Mouse (Mus musculus): ENCODE data around the gene Ptpn5.

Ptpn5 gene

GRCm38 (mm10) chr7:47133331-47133730, at the start of gene Ptpn5:
Ptpn5 (minus strand) TSS chr7:47133684.
- no peak for DNase-seq (ENCODE audit: low spot score in 2 of 2)

DNA sequence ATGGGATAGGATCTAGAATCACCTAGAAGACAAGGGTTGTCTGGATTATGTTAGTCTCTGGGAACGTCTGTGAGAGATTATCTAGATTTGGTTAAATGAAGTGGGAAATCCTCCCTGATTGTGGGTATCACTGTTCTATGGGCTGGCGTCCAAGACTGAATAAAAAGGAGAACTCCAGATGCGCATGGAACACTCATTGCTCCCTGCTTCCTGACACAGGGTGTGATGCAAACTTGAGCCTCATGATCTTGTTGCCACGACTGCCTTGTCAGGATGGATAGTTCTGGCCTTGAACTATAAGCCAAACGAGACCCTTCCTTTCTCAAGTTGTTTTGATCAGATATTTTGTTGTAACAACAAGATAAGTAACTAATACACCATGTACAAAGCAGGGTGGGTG, 37.3 kb upstream of the Ptpn5 start:
- DNase-seq (ENCODE audit: low spot score in 2 of 2) = no peak

- DNase-seq (ENCODE audit: low spot score in 2 of 2) = no peak
Measured at GRCm38 (mm10) chr7:47165028-47165427, 31.5 kb upstream of the Ptpn5 start.

GRCm38 (mm10) chr7:47163203-47163602, 29.7 kb upstream of the Ptpn5 start:
- no peak for DNase-seq (ENCODE audit: low spot score in 2 of 2)

DNA sequence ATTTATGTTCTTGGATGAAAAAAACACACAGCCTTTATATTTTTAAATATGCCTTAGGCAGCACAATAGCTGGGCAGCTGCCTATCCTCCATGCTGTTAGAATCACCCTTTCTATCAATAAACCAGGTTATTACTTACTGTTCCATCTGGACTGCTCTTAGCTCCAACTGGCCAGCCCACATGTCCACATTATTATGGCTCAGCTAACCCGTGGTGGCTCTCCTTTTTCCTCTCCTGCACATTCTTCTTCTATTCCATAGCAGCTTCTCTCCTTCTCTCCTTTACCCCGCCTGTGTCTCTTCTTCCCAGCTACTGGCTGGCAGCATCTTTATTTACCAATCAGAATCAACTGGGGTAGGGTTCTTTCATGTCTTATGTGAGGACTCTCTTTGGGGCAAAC, 25.0 kb upstream of the Ptpn5 start:
- DNase-seq (ENCODE audit: low spot score in 2 of 2) = no peak

DNA sequence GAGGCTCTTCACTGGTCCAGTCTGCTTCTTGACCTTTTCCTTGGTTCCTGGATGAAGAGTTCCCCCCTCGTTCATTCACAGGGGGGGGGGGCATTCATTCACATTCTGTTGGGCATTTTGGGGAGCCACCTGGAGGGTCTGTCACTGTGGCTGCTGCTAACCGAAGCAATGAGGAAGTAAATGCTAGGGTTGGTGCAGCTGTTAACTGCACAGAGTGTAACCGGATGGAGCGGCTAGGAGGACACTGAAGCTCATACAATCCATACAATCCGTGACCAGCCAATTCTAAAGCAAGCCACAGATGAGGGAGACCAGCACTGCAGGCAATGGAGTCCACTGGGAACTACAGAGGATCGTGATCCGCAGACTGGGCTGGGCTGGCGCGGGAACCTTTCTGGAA, 24.3 kb upstream of the Ptpn5 start:
- no peak for DNase-seq (ENCODE audit: low spot score in 2 of 2)

- DNase-seq (ENCODE audit: low spot score in 2 of 2) = no peak
Measured at GRCm38 (mm10) chr7:47155849-47156248, 22.4 kb upstream of the Ptpn5 start.

DNA sequence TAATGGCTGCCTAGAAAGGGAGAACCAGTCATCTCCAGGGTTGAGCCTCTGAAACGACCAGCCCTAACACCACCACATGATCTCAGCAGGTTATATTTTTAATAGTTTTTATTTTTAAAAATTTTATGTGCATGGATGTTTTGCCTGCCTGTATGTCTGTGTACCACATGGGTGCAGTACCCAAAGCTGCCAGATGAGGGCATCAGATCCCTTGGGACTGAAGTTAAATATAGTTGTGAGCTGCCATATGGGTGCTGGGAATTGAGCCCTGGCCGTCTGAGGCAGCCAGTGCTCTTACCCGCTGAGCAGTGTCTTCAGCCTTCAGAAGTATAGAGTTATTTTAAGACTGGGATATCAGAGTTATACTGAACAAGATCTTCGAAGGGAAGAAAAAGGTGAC, 21.9 kb upstream of the Ptpn5 start:
- DNase-seq (ENCODE audit: low spot score in 2 of 2) = no peak

DNA sequence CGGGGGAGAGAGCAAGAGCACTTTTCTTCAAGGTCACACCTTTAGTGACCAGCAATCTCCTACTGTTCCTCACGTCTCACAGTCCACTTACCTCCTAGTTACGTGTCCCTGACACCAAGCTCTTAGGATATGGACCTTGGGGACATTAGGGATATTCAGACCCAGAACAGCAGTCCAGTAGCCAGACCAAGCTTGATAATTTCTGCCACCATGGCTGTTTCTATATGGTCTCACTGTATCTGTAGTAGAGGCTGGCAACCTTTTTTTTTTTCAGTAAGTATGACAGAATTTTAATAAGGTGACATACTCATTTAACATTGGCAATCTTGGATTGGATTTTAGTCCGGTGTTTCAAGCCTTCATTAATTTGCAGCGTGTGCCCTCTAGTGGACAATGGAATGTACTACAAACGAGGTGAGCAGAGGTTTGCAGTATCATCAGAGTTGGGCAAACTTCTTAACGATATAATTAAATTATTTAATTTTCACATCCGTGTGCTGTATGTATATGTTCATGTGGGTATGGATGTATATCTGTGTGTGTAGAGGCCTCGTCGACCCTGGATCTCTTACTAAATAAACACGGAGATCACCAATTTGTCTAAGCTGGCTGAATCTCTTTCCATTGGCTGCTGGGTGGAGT, 17.1 kb upstream of the Ptpn5 start:
- DNase-seq (ENCODE audit: low spot score in 2 of 2) = peak; percentile 8 to 27

GRCm38 (mm10) chr7:47148298-47148697, 14.8 kb upstream of the Ptpn5 start:
- DNase-seq (ENCODE audit: low spot score in 2 of 2) = no peak

DNA sequence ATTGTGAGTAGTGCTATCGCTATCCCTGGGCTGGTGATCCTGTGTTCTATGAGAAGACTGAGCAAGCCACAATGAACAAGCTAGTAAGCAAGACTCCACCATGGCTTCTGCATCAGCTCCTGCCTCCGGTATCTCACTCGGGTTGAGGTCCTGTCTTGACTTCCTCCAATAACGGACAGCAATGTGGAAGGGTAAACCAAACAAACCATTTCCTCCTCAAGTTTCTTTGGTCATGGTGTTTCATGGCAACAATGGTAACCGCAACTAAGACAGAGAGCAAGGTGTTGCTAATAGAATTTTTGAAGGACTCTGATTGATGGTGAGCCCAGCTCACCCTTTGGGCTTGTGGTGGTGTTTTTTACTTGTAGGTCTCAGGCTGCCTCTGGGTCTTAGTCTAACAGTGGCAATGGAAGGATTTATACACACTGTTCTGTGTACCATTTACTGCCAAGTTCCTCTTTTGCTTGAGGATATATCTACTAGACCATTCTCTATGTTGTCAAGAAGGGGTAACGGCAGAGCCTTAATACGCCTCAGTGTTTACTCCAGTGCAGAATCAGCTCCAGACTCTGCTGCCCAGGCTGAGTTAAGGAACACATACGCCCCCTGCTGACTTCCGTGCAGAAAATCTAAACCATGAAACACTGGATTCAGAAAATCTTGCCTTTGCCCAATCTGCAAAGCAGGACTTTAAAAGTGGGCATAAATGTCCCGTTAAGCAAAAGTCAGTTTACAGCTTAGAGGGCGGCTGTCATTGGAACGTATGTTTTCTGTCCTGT, 12.7 kb upstream of the Ptpn5 start:
- DNase-seq (ENCODE audit: low spot score in 2 of 2) = no peak

DNA sequence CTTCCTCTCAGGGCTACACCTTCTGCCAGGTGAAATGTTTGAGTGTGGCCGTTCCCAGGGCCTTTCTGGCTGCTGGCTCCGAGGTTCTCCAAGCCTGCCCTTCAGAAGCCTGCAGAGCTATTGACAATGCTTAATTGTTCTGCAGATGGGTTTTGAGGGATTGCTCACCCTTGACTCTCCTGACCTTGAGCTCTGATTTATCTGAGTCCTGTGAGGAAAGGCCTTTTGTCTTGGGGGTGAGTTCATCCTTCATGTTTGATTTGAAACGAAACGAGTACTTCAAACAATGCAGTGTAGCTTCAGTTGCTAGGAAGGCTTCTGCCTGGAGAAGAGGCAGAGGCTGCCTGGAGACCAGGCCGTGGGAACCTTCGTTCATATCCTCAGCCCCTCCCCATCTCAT, 10.8 kb upstream of the Ptpn5 start:
- DNase-seq (ENCODE audit: low spot score in 2 of 2) = no peak

DNA sequence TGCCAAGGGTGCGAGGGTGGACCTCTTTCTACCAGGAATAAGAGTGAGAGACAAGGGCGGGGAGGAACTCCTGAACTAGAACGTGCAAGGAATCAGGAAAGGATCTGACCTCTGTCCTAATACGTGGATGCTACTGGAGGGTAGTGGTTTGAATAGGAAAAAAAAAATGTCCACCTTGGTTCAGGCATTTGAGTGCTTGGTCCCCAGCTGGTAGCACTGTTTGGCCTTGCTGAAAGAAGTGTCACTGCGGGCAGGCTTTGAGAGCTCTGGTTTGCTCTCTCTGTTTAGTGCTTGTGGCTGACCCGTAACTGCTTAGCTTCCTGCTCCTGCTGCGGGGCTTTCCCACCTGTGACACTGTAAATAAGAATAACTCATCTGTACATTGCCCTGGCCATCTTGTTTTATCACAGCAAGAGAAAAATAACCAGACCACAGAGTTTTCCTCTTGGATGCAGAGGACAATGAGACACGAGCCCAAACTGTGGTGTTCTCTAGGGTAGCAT, 6.4 kb upstream of the Ptpn5 start:
- no peak for DNase-seq (ENCODE audit: low spot score in 2 of 2)

- no peak for DNase-seq (ENCODE audit: low spot score in 2 of 2)
Measured at GRCm38 (mm10) chr7:47134570-47134969, 1.1 kb upstream of the Ptpn5 start.

GRCm38 (mm10) chr7:47132931-47133260, 588 bp downstream of the Ptpn5 start:
- no peak for DNase-seq (ENCODE audit: low spot score in 2 of 2)

GRCm38 (mm10) chr7:47132180-47132930, 1.1 kb downstream of the Ptpn5 start:
- DNase-seq (ENCODE audit: low spot score in 2 of 2) = no peak

DNA sequence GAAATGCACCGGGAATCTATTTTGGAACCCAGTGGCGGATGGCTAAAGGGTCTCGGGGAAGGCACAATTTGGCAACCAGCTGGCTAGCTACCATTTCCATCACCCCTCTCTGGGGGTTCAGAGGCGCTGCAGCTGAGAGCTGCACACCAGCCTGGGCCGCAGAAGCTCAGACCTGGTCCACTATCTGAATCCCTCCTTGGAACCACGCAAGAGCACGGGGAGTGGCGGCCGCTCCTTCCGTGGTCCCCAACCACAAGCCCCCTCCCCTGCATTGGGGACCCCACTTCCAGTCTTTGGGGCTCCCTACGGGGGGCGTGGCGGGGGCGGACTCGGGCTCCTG, 1.7 kb downstream of the Ptpn5 start:
- DNase-seq (ENCODE audit: low spot score in 2 of 2) = no peak

DNA sequence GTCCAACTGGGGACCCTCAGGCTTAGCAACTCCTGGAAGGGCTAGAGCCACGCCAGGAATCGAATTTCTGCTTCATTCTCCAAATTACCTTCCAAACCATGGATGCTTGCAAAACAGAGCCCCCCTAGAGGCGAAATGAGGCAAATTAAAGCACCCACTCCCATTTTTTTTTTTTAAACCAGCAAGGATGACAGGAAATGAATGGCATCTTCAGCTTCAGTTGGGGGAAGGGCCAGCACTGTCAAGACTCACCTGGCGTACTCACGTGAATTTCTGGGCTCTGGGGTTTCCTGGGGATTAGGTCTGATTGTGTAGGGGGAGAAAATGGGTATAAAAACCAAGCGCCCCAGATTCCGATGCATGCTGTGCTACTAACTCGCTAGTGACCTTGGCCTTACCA, 2.2 kb downstream of the Ptpn5 start:
- no peak for DNase-seq (ENCODE audit: low spot score in 2 of 2)

DNA sequence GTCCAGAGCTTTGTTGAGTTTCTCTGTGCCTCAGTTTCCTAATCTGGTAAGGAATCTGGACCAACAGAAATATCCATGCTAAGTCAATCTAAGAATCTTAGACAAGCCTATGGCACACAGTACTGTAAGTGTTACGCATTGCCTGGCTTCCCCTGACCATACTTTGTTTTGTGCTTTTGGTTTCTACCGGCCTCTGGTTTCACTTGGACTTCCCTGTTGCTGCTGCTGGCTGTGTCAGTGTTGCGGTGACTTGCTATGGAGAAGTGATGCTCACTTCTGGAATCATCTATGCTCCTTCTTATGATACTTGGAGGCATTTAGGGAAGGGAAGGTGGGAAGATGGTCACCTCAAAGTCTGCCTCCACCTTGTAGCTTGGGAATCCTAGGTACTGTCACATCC, 11.5 kb downstream of the Ptpn5 start:
- no peak for DNase-seq (ENCODE audit: low spot score in 2 of 2)

GRCm38 (mm10) chr7:47116666-47117065, 16.8 kb downstream of the Ptpn5 start:
- no peak for DNase-seq (ENCODE audit: low spot score in 2 of 2)

GRCm38 (mm10) chr7:47115491-47115890, 18.0 kb downstream of the Ptpn5 start:
- no peak for DNase-seq (ENCODE audit: low spot score in 2 of 2)

DNA sequence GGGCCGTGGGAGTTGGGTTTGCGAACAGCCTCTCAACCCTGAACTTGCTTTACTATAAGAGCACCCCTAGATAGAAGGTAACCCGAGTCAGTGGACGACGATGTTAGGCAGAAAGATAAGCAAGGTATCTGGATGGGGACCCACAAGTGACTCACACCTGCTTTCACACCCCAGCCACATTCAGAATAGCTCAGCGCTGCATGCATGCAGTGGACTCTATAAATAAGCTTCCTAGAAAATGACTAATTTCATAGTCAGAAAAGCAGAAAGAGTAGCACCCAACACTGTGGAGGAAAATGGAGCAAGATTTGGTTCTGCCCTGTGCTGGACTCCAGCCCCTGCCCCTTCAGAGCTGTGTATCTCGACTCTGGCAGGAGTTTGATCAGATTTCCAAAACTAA, 20.1 kb downstream of the Ptpn5 start:
- DNase-seq (ENCODE audit: low spot score in 2 of 2) = no peak

GRCm38 (mm10) chr7:47112036-47112435, 21.4 kb downstream of the Ptpn5 start:
- no peak for DNase-seq (ENCODE audit: low spot score in 2 of 2)

All from urinary bladder, postnatal 36 days (tissue).